In the genomic region with DNA sequence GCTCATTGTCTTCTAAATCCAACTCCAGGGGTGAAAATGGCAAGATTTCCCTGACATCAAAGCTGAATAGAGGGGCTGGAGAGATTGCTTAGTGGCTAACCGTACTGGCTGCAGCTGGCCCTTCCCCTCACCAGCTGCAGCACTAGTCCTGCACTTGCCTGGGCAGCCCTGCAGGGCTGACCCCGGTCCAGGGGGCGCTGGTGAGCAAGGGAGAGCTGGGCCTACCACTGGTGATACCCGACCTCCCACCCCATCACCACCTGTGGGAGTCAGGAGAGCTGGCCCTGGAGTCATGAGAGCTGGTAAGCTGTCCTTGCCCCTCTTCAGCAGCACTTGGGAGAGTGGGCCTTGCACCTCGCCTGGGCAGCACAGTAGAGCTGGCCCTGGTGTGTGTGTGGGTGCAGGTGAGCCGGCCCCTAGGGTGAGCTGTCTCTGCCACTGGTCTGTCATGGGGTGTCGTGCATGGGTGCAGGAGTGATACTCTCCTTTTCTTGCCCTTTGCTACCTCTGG, we compare ENCODE assay signal across 9 mouse cellular contexts.
A peak's percentile ranks its signal among the peaks of the same experiment; 100 is the strongest.
DNase-seq lines count a peak whose midpoint lies in the region; TF ChIP-seq lines count a peak whose summit lies in the region.
"Had no signal": no experiment of that assay in that cellular context is flagged by ENCODE, and none has a peak within 500 bp of the region (broad histone marks: within the 10 kb centered on the region; RNA-seq: fewer than 3 reads in every experiment).

No protein-coding gene starts in this region.

- peak; percentile 6 for TF ChIP-seq CTCF in C2C12 (IDR thresholded peaks at IDR 0.05; ENCODE audit: control insufficient read depth, insufficient read depth, insufficient read length)

- DNase-seq in adrenal gland, adult 2 months, result peak; percentile 36
- DNase-seq in adrenal gland, postnatal 4 days (ENCODE audit: low spot score in 2 of 2), result no peak
- peak; percentile 46 for DNase-seq in kidney, postnatal 10 days
- DNase-seq in kidney, adult 8-10 months, result no peak
- peak; percentile 31 for DNase-seq in lung, postnatal 14 days
- no peak for DNase-seq in cerebellum, adult 9-10 months
- DNase-seq in T-cell, adult 2 months (ENCODE audit: low spot score), result no peak
- DNase-seq: right cerebral cortex, postnatal 4 days had no signal

- no peak overlapping the region for H3ac ChIP-seq in C2C12 (ENCODE audit: control insufficient read depth, insufficient read length, low read depth)

- no peak overlapping the region for H3K4me3 ChIP-seq in C2C12 (ENCODE audit: insufficient read depth, poor library complexity, severe bottlenecking)

- H3K79me2 ChIP-seq in C2C12 (ENCODE audit: control insufficient read depth, insufficient read depth), result no peaks in the 10 kb centered on the region

- peaks cover 3% of the 10 kb centered on the region for H3K27me3 ChIP-seq in C2C12 (ENCODE audit: control insufficient read depth, insufficient read depth, insufficient read length)

- no peaks in the 10 kb centered on the region for H3K36me3 ChIP-seq in C2C12 (ENCODE audit: control insufficient read depth, insufficient read depth)

- H3K79me3 ChIP-seq in C2C12 (ENCODE audit: low read depth), result no peaks in the 10 kb centered on the region

TF ChIP-seq in C2C12, 6 proteins besides CTCF, POLR2A, EP300 and RAD21:
- TF ChIP-seq MAX (IDR thresholded peaks at IDR 0.05), result no peak
- TF ChIP-seq MYOG (IDR thresholded peaks at IDR 0.05; ENCODE audit: control insufficient read depth, extremely low read depth, insufficient read length), result no peak
- TF ChIP-seq USF1 (IDR thresholded peaks at IDR 0.05; ENCODE audit: low read depth), result no peak
- TF ChIP-seq MYOD1 (IDR thresholded peaks at IDR 0.05; ENCODE audit: control insufficient read depth, insufficient read length, low read depth), result no peak
- TF ChIP-seq CEBPB (IDR thresholded peaks at IDR 0.05; ENCODE audit: low read depth), result no peak
- no peak for TF ChIP-seq FOSL1 (IDR thresholded peaks at IDR 0.05; ENCODE audit: insufficient read depth, low read length, poor library complexity, severe bottlenecking)

Comparison
In these comparisons a context has a peak if more than half of its experiments do, and no peak if none do; other contexts are left out.
1. DNase-seq: peak in adrenal gland, adult 2 months (single experiment), kidney, postnatal 10 days (single experiment) and lung, postnatal 14 days (single experiment); none in adrenal gland, postnatal 4 days (0 of 2), kidney, adult 8-10 months (0 of 2), cerebellum, adult 9-10 months (single experiment) and T-cell, adult 2 months (single experiment).